Mouse (Mus musculus): ENCODE measurements at regions not wholly inside any gene's neighbourhood (a gene's known extent, or its start where the extent isn't known, plus 50 kb on each side); places are given as distances from the start of the nearest gene placed in this dataset.

- TF ChIP-seq CTCF (IDR thresholded peaks at IDR 0.05; ENCODE audit: low read depth), result no peak
- WGBS, result 52% methylated on average over 5 of the region's 5 CpGs
- no peak overlapping the region for H3K9ac ChIP-seq
- no peak overlapping the region for H3K4me2 ChIP-seq (ENCODE audit: low read depth)
- no peak overlapping the region for H3K27ac ChIP-seq (ENCODE audit: low read depth, low read length)
- ATAC-seq (no peak), DNase-seq (peak; percentile 19)
- no peak overlapping the region for H3K4me3 ChIP-seq (ENCODE audit: low read depth, low read length)
- no peaks in the 10 kb centered on the region for H3K27me3 ChIP-seq (ENCODE audit: insufficient read depth, low read length)
- H3K36me3 ChIP-seq (ENCODE audit: insufficient read depth), result no peaks in the 10 kb centered on the region
- H3K9me3 ChIP-seq (ENCODE audit: low read length), result no peaks in the 10 kb centered on the region
- H3K4me1 ChIP-seq (ENCODE audit: insufficient read depth), result no peaks in the 10 kb centered on the region
Measured at GRCm38 (mm10) chrX:128780411-128780810, 969.1 kb upstream of the Diaph2 start.

- no peaks in the 10 kb centered on the region for H3K9me3 ChIP-seq (ENCODE audit: low read length)
- 81% methylated on average over 2 of the region's 2 CpGs for WGBS
Measured at GRCm38 (mm10) chrX:128784543-128784942, 965.0 kb upstream of the Diaph2 start.

More at GRCm38 (mm10) chrX:128784543-128784942, 965.0 kb upstream of the Diaph2 start:
- TF ChIP-seq CTCF (IDR thresholded peaks at IDR 0.05; ENCODE audit: low read depth), result no peak
- Histone ChIP-seq H3K27me3 (ENCODE audit: insufficient read depth, low read length) (no peaks in the 10 kb centered on the region), H3K36me3 (ENCODE audit: insufficient read depth) (no peaks in the 10 kb centered on the region), H3K9ac (no peak overlapping the region), H3K4me1 (ENCODE audit: insufficient read depth) (no peaks in the 10 kb centered on the region), H3K4me2 (ENCODE audit: low read depth) (no peak overlapping the region), H3K27ac (ENCODE audit: low read depth, low read length) (no peak overlapping the region), H3K4me3 (ENCODE audit: low read depth, low read length) (no peak overlapping the region)
- DNase-seq (no peak), ATAC-seq (no peak)

Measured in forebrain, postnatal 0 days (tissue).